Mouse (Mus musculus) midbrain, embryonic 16.5 days (tissue): Measurements from ENCODE around the gene Farsa. TPM values are rescaled to one million over a fixed set of nuclear protein-coding genes. Genes with fewer than 3 reads are reported as not detected.
"Not testable (repeated sequence)": the region's sequence is repeated elsewhere in the genome, so short reads cannot be mapped to it uniquely, and the experiment has no call there.

Experiments
- ATAC-seq: fragments of 200-750 bp; cut with Nextera tagmentation; 2 replicates; pipeline ENCODE4 v1.8.0; 2017; ENCODE audit warnings: moderate TSS enrichment
- H3K27ac ChIP-seq: fragments of 300-500 bp; sonication (generic); 2 replicates; pipeline ENCODE4 v1.5.1; 2014; ENCODE audit warnings: mild to moderate bottlenecking, low read length, mixed read lengths
- H3K27me3 ChIP-seq: fragments of 300-500 bp; sonication (generic); 2 replicates; pipeline ENCODE4 v1.6.1; 2014; ENCODE audit warnings: low read depth, low read length, mixed read lengths; ENCODE audit not compliant: control insufficient read depth, insufficient read depth
- H3K36me3 ChIP-seq: fragments of 300-500 bp; sonication (generic); 2 replicates; pipeline ENCODE4 v1.6.1; 2014; ENCODE audit warnings: mild to moderate bottlenecking, low read length, moderate library complexity, mixed read lengths; ENCODE audit not compliant: control insufficient read depth, insufficient read depth
- H3K4me1 ChIP-seq: fragments of 300-500 bp; sonication (generic); 2 replicates; pipeline ENCODE4 v1.6.1; 2014; ENCODE audit warnings: mild to moderate bottlenecking, low read length, mixed read lengths; ENCODE audit not compliant: control insufficient read depth, insufficient read depth
- H3K4me2 ChIP-seq: fragments of 300-500 bp; sonication (generic); 2 replicates; pipeline ENCODE4 v1.6.1; 2014; ENCODE audit warnings: mild to moderate bottlenecking, low read length, mixed read lengths
- H3K4me3 ChIP-seq: fragments of 300-500 bp; sonication (generic); 2 replicates; pipeline ENCODE4 v1.5.1; 2014; ENCODE audit warnings: low read depth, mild to moderate bottlenecking, low read length, moderate library complexity, mixed read lengths
- H3K9ac ChIP-seq: fragments of 300-500 bp; sonication (generic); 2 replicates; pipeline ENCODE4 v1.6.1; 2014; ENCODE audit warnings: low read depth, low read length, mixed read lengths
- H3K9me3 ChIP-seq: fragments of 300-500 bp; sonication (generic); replicated peaks from 2 replicates; pipeline ENCODE4 v1.6.1; 2014; ENCODE audit warnings: mild to moderate bottlenecking, low read length, mixed read lengths; ENCODE audit not compliant: control insufficient read depth, poor library complexity, severe bottlenecking
- WGBS: fragments of 180-500 bp; shearing (Covaris S2); extraction: QIAGEN DNeasy Blood & Tissue Kit; methylation state at CpG from one replicate; pipeline ENCODE4 v1.1.7; 2014; 5-methylcytosine and 5-hydroxymethylcytosine counted together
- polyA plus RNA-seq: library from polyadenylated mRNA; unstranded; fragments of >200 nt; fragmentation: Nextera tagmentation; extraction: Ambion mirVana; gene quantifications from 2 replicates; pipeline ENCODE4 v1.2.1, GENCODE M21; 2015

The Farsa gene
- polyA plus RNA-seq, 1 experiment from 2014 or later = 108 TPM

- ATAC-seq = 0 out of 2 replicates have a peak, but pooled peaks have one; percentile 11
- no peaks in the 10 kb centered on the region for H3K9me3 ChIP-seq
- no peak overlapping the region for H3K4me2 ChIP-seq
- H3K36me3 ChIP-seq = no peaks in the 10 kb centered on the region
- no peak overlapping the region for H3K4me3 ChIP-seq
- peaks cover 4% of the 10 kb centered on the region; the same call in 1 of the 2 replicates for H3K27me3 ChIP-seq
- WGBS = 30% methylated on average over 18 of the region's 19 CpGs
- H3K9ac ChIP-seq = 0 out of 2 replicates have a peak overlapping the region, but pooled peaks have one; percentile 30
- peaks cover 15% of the 10 kb centered on the region for H3K4me1 ChIP-seq
- H3K27ac ChIP-seq = peak overlapping the region; percentile 41; the same call in 1 of the 2 replicates
Measured at GRCm38 (mm10) chr8:84814555-84815441, 42.0 kb upstream of the Farsa start.

GRCm38 (mm10) chr8:84815547-84815946 lies 41.2 kb upstream of the Farsa start:
- Histone ChIP-seq H3K4me2 (no peak overlapping the region), H3K36me3 (no peaks in the 10 kb centered on the region), H3K27me3 (peaks cover 4% of the 10 kb centered on the region; the same call in 1 of the 2 replicates), H3K9me3 (no peaks in the 10 kb centered on the region), H3K4me3 (no peak overlapping the region), H3K27ac (peak overlapping the region; percentile 41; the same call in 1 of the 2 replicates), H3K9ac (no peak overlapping the region), H3K4me1 (peaks cover 15% of the 10 kb centered on the region)
- 10% methylated on average over 9 of the region's 9 CpGs for WGBS
- ATAC-seq = peak; percentile 47; the same call in 1 of the 2 replicates

GRCm38 (mm10) chr8:84816117-84816516 lies 40.7 kb upstream of the Farsa start:
- Histone ChIP-seq H3K4me2 (no peak overlapping the region), H3K4me3 (no peak overlapping the region), H3K9ac (no peak overlapping the region), H3K27ac (no peak overlapping the region), H3K27me3 (peaks cover 4% of the 10 kb centered on the region; the same call in 1 of the 2 replicates), H3K9me3 (no peaks in the 10 kb centered on the region), H3K4me1 (peaks cover 15% of the 10 kb centered on the region), H3K36me3 (no peaks in the 10 kb centered on the region)
- 74% methylated on average over 17 of the region's 17 CpGs for WGBS
- ATAC-seq = no peak

GRCm38 (mm10) chr8:84822723-84823122 lies 34.1 kb upstream of the Farsa start, which contains the start of gene Dand5:
Gene Dand5 (minus strand): TSS chr8:84822823.
- Histone ChIP-seq H3K4me1 (peaks cover 2% of the 10 kb centered on the region; the same call in 1 of the 2 replicates), H3K4me2 (peak within 1 kb of the TSS; percentile 48), H3K9ac (peak within 1 kb of the TSS; percentile 25; the same call in 1 of the 2 replicates), H3K27me3 (no peaks in the 10 kb centered on the region), H3K4me3 (peak within 1 kb of the TSS; percentile 22; the same call in 1 of the 2 replicates), H3K36me3 (no peaks in the 10 kb centered on the region), H3K27ac (no peak within 1 kb of the TSS), H3K9me3 (no peaks in the 10 kb centered on the region)
- no peak for ATAC-seq
- WGBS = 37% methylated on average over 3 of the region's 3 CpGs

GRCm38 (mm10) chr8:84823653-84824052 lies 33.1 kb upstream of the Farsa start:
- Histone ChIP-seq H3K9ac (peak overlapping the region; percentile 25; the same call in 1 of the 2 replicates), H3K27me3 (no peaks in the 10 kb centered on the region), H3K27ac (no peak overlapping the region), H3K4me2 (peak overlapping the region; percentile 48), H3K4me1 (peaks cover 2% of the 10 kb centered on the region; the same call in 1 of the 2 replicates), H3K36me3 (no peaks in the 10 kb centered on the region), H3K4me3 (peak overlapping the region; percentile 22; the same call in 1 of the 2 replicates), H3K9me3 (no peaks in the 10 kb centered on the region)
- ATAC-seq = peak; percentile 91
- 2% methylated on average over 18 of the region's 18 CpGs for WGBS

- WGBS = 76% methylated on average over 4 of the region's 4 CpGs
- no peaks in the 10 kb centered on the region for H3K27me3 ChIP-seq
Measured at GRCm38 (mm10) chr8:84825636-84826035, 31.2 kb upstream of the Farsa start.

GRCm38 (mm10) chr8:84826518-84826917 lies 30.3 kb upstream of the Farsa start:
- not testable (repeated sequence) for H3K9ac ChIP-seq, H3K36me3 ChIP-seq, ATAC-seq, H3K4me1 ChIP-seq, H3K27ac ChIP-seq, H3K4me3 ChIP-seq, H3K9me3 ChIP-seq, H3K4me2 ChIP-seq, H3K27me3 ChIP-seq
- 86% methylated on average over 1 of the region's 2 CpGs for WGBS

More at GRCm38 (mm10) chr8:84825636-84826035, 31.2 kb upstream of the Farsa start:
- Histone ChIP-seq H3K9ac (no peak overlapping the region), H3K4me3 (no peak overlapping the region), H3K27ac (no peak overlapping the region), H3K4me1 (peaks cover 2% of the 10 kb centered on the region; the same call in 1 of the 2 replicates), H3K4me2 (no peak overlapping the region), H3K9me3 (no peaks in the 10 kb centered on the region), H3K36me3 (no peaks in the 10 kb centered on the region)
- ATAC-seq = no peak

GRCm38 (mm10) chr8:84831490-84831889 lies 25.3 kb upstream of the Farsa start, which contains the start of gene Gadd45gip1:
Gene Gadd45gip1 (plus strand): TSS chr8:84831522.
- Histone ChIP-seq H3K4me2 (peak within 1 kb of the TSS; percentile 75), H3K4me1 (peaks cover 9% of the 10 kb centered on the region), H3K4me3 (peak within 1 kb of the TSS; percentile 58), H3K36me3 (peaks cover 16% of the 10 kb centered on the region), H3K9me3 (no peaks in the 10 kb centered on the region), H3K27me3 (no peaks in the 10 kb centered on the region), H3K27ac (peak within 1 kb of the TSS; percentile 97), H3K9ac (peak within 1 kb of the TSS; percentile 96)
- WGBS = 87% methylated on average over 11 of the region's 11 CpGs
- no peak for ATAC-seq
